Mouse (Mus musculus): ENCODE data around the gene Sgcd. TPM values are rescaled to one million over a fixed set of nuclear protein-coding genes. Genes with fewer than 3 reads are reported as not detected.
A peak's percentile ranks its signal among the peaks of the same experiment; 100 is the strongest.

The Sgcd gene
- 5.1 and 6.4 TPM in 2 replicates for polyA plus RNA-seq (2016; fragmentation: Nextera tagmentation; extraction: Ambion mirVana)

DNA sequence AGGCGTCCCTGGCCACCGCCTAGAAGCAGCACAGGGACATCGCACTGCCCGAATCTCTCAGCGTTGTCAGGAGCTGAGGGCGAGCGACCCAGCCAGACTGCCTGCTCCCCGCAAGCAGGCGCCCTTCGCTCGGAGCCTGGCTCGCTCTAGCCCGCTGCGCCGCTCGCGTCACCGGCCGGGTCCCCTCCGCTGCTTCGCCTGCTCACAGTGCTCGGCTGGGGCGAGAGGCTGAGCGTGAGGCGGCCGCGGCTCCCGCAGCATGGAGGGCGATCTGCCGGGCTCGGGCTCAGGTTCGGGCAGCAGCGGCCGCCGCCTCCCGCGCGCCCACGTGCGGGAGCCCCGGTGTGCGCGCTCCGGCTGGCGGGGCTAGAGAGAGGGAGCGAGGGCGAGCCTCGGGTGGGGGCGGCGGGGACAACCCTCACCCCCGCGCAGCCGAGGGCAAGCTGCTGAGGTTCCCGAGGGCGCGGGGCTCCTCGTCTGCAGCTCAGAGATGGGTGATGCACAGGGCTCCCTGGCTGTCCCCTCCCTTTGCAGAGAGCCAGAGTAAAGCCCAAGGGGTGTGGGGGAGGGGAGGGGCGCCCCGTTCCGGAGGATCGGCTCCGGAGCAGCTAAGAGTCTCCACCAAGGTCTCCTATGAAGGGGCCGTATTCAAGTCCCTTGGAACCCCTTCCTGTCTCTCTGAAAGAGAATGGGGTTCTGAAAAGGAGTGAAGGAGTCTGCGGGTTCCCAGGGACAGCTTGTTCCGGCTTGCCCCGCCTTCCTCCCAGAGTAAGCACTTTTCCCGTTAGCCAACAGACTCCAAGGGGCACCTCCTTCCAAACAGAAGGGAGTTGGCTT is at the start of gene Sgcd:
Gene Sgcd (minus strand): TSS at position 273 of the 837 bp plus-strand sequence.
- H3K4me1 ChIP-seq, result peaks cover 15% of the 10 kb centered on the region
- peaks cover 52% of the 10 kb centered on the region for H3K27me3 ChIP-seq (ENCODE audit: low read depth, poor library complexity, severe bottlenecking)
- H3K36me3 ChIP-seq, result no peaks in the 10 kb centered on the region
- DNase-seq (ENCODE audit: low spot score), result peak; percentile 53
- WGBS, result under 1% methylated on average over 67 of the region's 67 CpGs
- peak within 1 kb of the TSS; percentile 74 for H3K4me3 ChIP-seq
- no peaks in the 10 kb centered on the region for H3K9me3 ChIP-seq (replicated peaks)
- H3K27ac ChIP-seq, result peak within 1 kb of the TSS; percentile 77

DNA sequence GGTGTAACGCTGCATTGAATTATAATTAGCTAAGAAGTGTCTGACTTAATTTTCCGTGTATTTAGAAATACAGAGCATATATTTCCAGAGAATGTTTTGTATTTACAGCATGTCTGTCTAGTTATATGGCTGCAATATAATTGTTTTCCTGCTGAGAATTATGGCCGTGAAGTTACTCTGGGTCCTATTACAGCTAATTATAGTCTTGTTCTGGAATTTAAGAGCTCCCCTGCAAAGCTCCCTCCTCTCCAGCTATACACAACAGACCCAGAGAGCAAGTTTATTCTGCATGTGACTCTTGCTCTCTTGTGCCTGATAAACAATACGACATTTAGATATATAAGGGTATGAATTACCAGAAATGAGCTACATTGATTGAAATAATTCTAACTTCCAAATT is 49.3 kb upstream of the Sgcd start:
- WGBS, result 59% methylated on average over 4 of the region's 4 CpGs
- H3K4me1 ChIP-seq, result peaks cover 22% of the 10 kb centered on the region
- H3K9me3 ChIP-seq (replicated peaks), result no peaks in the 10 kb centered on the region
- no peak overlapping the region for H3K27ac ChIP-seq
- no peaks in the 10 kb centered on the region for H3K27me3 ChIP-seq (ENCODE audit: low read depth, poor library complexity, severe bottlenecking)
- DNase-seq (ENCODE audit: low spot score), result no peak
- H3K4me3 ChIP-seq, result no peak overlapping the region
- H3K36me3 ChIP-seq, result no peaks in the 10 kb centered on the region

DNA sequence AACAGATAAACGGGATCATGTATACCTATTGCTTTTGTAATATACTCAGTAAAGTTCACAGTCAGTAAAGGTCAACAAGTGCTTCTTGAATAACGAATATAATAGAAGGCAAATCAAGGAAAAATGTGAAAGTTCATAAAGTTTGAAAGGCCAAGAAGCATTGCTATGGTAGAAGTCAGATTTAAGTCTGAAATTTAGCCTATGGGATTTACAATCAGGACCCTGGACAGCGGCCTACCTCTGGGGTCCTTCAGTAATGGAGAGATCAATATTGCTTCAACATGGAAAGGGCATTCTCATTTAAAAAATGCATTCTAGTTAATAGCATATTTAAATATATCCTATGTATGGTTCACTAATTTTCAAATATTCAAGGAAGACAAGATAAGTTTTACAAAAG is 24.1 kb upstream of the Sgcd start:
- Histone ChIP-seq H3K4me1 (no peaks in the 10 kb centered on the region), H3K27ac (no peak overlapping the region), H3K9me3 (replicated peaks) (no peaks in the 10 kb centered on the region; the same call in 1 of the 2 replicates), H3K27me3 (ENCODE audit: low read depth, poor library complexity, severe bottlenecking) (no peaks in the 10 kb centered on the region), H3K4me3 (no peak overlapping the region), H3K36me3 (no peaks in the 10 kb centered on the region)
- DNase-seq (ENCODE audit: low spot score), result peak; percentile 41
- WGBS, result 50% methylated on average over 3 of the region's 3 CpGs

DNA sequence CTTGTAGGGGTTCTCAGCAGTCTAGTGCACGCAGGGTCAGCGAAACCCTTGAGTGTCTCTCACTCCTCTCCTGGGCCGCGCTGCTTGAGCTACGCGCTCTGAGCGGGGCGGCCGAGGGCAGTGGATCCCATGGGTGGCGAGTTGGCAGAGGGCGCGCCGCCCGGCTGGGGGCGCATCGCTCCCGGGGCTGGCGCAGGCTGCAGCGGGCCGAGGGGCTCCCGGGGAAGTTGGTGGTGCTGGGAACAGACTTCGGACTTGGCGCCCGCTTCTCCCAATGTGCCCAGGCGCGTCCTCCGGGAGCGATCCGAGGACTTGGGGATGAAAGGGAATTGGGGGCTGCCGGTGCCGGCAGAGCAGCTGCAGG is 454 bp downstream of the Sgcd start:
- DNase-seq (ENCODE audit: low spot score), result peak; percentile 70
- H3K27me3 ChIP-seq (ENCODE audit: low read depth, poor library complexity, severe bottlenecking), result peaks cover 52% of the 10 kb centered on the region
- H3K27ac ChIP-seq, result peak overlapping the region; percentile 77

DNA sequence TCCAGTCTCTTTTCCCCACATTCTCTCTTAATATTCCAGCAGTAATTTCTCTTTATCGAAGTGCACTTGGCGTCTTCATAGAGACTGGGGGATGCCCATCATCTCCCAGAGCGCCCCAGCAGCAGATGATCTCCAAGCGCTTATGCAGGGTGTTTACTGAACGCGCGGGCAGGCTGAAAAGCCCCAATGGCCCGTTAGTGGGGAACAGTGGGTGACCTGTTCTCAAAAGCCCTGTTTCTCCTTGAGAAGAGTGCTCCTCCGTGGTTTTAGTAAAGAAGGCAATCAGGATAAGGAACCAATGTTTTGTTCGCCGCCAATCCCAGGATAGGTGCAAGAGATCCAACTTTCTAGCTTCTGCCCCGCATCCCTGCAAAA is 889 bp downstream of the Sgcd start:
- Histone ChIP-seq H3K27me3 (ENCODE audit: low read depth, poor library complexity, severe bottlenecking) (peaks cover 52% of the 10 kb centered on the region), H3K27ac (no peak overlapping the region), H3K4me3 (peak overlapping the region; percentile 74), H3K9me3 (replicated peaks) (no peaks in the 10 kb centered on the region), H3K4me1 (peaks cover 15% of the 10 kb centered on the region), H3K36me3 (no peaks in the 10 kb centered on the region)
- WGBS, result 19% methylated on average over 12 of the region's 12 CpGs
- DNase-seq (ENCODE audit: low spot score), result no peak

More for the DNA sequence above, 454 bp downstream of the Sgcd start:
- peak overlapping the region; percentile 74 for H3K4me3 ChIP-seq
- no peaks in the 10 kb centered on the region for H3K36me3 ChIP-seq
- peaks cover 15% of the 10 kb centered on the region for H3K4me1 ChIP-seq
- H3K9me3 ChIP-seq (replicated peaks), result no peaks in the 10 kb centered on the region
- WGBS, result under 1% methylated on average over 31 of the region's 31 CpGs

DNA sequence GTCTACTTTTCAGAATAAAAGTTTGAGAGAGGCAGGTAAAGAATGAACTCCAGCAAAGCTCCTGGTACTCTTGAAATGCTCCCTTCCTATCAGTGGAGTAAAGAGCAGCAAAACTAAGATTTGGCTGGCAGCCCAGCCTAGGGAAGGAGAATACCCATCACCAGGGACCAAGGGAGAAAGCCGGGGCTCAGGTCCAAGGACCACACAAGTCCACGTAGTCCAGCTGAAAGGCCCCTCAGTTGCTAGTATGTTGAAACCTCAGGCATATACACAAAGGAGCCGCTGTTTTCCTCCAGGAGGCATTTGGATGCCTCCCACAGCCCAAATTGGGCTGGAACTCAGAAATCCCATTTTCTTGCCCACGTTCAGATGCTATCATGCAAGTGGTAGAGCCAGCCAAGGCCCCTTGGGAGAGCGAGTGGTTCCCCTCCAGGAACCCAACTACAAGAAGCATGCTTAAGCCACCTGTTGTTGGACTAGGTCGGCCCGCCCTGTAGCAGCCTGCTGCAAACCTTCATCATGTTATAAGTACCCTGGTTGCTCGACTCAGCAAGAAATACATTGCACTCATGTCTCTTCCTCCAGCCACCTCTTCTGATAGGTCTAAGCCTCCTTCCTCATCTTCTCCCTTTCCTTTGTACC is 1.4 kb downstream of the Sgcd start:
- peaks cover 15% of the 10 kb centered on the region for H3K4me1 ChIP-seq
- DNase-seq (ENCODE audit: low spot score), result no peak
- H3K27me3 ChIP-seq (ENCODE audit: low read depth, poor library complexity, severe bottlenecking), result peaks cover 52% of the 10 kb centered on the region
- H3K4me3 ChIP-seq, result peak overlapping the region; percentile 74; the same call in 1 of the 2 replicates
- no peaks in the 10 kb centered on the region for H3K36me3 ChIP-seq
- H3K27ac ChIP-seq, result no peak overlapping the region
- WGBS, result 71% methylated on average over 8 of the region's 8 CpGs
- H3K9me3 ChIP-seq (replicated peaks), result no peaks in the 10 kb centered on the region

DNA sequence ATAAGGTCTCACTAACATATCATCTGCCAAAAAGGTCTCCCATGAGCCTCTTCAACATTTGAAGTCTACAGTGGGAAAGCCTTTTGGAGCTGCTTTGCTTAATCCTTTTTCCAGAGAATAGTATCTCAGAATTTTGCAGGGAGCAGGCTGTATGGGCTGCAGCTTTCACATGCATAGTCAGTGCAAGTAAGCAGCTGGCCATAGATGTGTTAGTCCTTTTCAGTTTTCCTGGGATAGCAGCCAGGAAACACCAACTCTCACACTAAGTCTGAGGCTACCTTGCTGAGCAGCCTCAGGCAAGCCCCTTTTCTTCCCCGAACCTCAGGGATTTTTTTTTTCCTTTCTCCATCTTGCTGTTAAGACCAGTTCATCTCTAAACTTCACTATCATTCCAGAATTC is 6.6 kb downstream of the Sgcd start:
- no peaks in the 10 kb centered on the region for H3K9me3 ChIP-seq (replicated peaks)
- WGBS, result 81% methylated on average over 1 of the region's 1 CpGs
- H3K4me1 ChIP-seq, result no peaks in the 10 kb centered on the region
- DNase-seq (ENCODE audit: low spot score), result no peak
- H3K4me3 ChIP-seq, result no peak overlapping the region
- no peaks in the 10 kb centered on the region for H3K36me3 ChIP-seq
- no peak overlapping the region for H3K27ac ChIP-seq
- peaks cover 15% of the 10 kb centered on the region for H3K27me3 ChIP-seq (ENCODE audit: low read depth, poor library complexity, severe bottlenecking)

DNA sequence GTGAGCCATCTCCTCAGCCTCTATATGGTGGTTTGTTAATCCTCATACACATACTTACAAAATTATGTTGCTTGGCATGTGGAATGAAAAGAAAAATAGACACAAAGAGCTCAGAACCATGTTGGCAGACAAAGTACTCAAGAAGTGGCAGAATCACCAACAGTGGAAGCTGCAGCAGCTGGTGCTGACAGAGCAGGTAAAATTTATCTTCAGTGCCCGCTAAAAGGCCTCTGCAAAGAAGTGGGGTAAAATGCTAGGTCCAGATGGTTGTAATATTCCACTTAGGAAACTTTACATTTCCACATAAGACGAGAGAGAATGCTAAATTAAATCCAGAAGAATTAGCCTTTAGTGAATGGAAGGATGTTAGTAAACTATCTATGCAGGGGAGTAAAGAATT is 7.7 kb downstream of the Sgcd start:
- 33% methylated on average over 2 of the region's 2 CpGs for WGBS
- Histone ChIP-seq H3K4me3 (no peak overlapping the region), H3K4me1 (no peaks in the 10 kb centered on the region), H3K27me3 (ENCODE audit: low read depth, poor library complexity, severe bottlenecking) (peaks cover 4% of the 10 kb centered on the region; the same call in 1 of the 2 replicates), H3K9me3 (replicated peaks) (no peaks in the 10 kb centered on the region), H3K36me3 (no peaks in the 10 kb centered on the region), H3K27ac (no peak overlapping the region)
- DNase-seq (ENCODE audit: low spot score), result no peak

DNA sequence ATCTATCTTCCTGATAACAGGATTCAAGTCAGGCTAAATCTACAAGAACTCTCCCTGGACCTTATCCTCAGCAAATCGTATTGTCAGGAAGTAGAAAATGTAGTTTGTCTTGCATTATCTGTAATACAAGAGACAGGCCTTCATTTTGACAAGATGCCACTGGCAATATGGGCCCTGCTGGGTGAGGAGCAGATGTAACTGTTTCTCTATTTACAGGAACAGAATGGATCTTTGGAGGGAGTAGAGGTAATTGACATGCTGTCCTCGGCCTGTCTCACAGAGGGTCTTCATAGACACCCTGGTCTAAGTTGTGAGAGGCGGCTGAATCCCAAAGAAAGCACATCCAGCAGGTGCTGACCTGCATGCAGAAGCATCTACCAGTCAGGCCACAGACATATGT is 35.5 kb downstream of the Sgcd start:
- Histone ChIP-seq H3K36me3 (no peaks in the 10 kb centered on the region), H3K27ac (no peak overlapping the region), H3K4me3 (no peak overlapping the region), H3K4me1 (no peaks in the 10 kb centered on the region), H3K27me3 (ENCODE audit: low read depth, poor library complexity, severe bottlenecking) (no peaks in the 10 kb centered on the region), H3K9me3 (replicated peaks) (no peaks in the 10 kb centered on the region)
- 86% methylated on average over 3 of the region's 3 CpGs for WGBS
- DNase-seq (ENCODE audit: low spot score), result no peak

DNA sequence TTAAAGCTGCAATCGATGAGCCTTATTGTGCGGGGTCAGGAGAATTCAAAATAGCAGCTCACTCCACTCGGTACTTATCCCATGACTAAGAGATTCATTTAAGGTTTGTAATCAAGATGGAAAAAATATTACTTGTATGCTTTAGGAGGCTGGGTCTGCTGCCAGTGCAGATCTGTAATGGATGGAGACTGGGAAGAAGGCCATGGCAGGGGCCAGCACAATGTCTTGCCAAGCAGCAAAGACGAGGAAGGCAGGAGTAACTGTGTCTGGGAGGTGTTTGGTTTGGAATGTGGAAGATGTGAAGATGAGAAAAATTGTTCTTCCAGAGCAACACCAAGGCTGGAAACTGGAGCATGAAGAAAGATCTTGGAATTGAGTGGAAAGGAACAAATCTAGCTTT is 36.4 kb downstream of the Sgcd start:
- H3K27me3 ChIP-seq (ENCODE audit: low read depth, poor library complexity, severe bottlenecking), result no peaks in the 10 kb centered on the region
- 89% methylated on average over 4 of the region's 4 CpGs for WGBS
- H3K4me1 ChIP-seq, result no peaks in the 10 kb centered on the region
- no peak overlapping the region for H3K27ac ChIP-seq
- no peaks in the 10 kb centered on the region for H3K9me3 ChIP-seq (replicated peaks)
- no peak for DNase-seq (ENCODE audit: low spot score)
- H3K4me3 ChIP-seq, result no peak overlapping the region
- H3K36me3 ChIP-seq, result no peaks in the 10 kb centered on the region

DNA sequence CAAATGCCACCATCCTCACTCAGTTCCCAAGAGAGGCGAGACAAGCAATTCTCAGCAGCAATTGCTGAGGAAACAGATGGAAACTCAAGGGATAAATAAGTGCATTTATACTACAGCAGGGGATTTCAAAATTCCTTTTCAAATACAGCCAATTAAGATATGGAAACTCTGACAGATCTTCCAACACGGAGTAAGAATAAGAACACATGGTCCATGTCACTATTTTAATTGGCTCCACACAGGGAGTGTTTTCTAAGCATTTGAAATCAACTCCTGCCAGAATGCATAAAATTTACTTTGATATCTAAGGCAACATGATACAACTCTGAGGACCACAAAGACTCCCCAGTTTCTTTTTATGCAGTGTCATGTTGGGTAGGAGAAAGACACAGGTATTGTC is 49.0 kb downstream of the Sgcd start:
- no peak for DNase-seq (ENCODE audit: low spot score)
- no peaks in the 10 kb centered on the region for H3K4me1 ChIP-seq
- H3K9me3 ChIP-seq (replicated peaks), result no peaks in the 10 kb centered on the region
- 84% methylated on average over 2 of the region's 2 CpGs for WGBS
- no peaks in the 10 kb centered on the region for H3K36me3 ChIP-seq
- H3K27ac ChIP-seq, result no peak overlapping the region
- H3K4me3 ChIP-seq, result no peak overlapping the region
- no peaks in the 10 kb centered on the region for H3K27me3 ChIP-seq (ENCODE audit: low read depth, poor library complexity, severe bottlenecking)

DNA sequence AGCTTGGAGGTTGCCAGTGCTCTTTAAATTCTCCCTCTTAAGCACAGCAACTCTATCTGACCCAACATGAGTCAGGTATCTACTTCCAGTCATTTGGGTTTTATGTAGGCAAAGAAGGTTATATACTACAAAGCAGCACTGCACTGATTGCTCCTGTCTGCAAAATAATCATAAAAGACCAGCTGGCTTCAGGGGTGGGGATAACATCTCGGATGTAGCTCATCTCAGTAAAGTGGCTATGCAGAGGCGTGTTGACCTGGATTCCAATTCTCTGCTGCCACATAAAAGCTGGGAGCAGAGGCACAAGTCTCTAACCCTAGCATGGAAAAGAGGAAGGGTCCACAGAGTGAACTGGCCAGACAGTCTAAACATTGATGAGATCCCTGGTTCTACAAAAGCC is 71.2 kb downstream of the Sgcd start:
- Histone ChIP-seq H3K36me3 (no peaks in the 10 kb centered on the region), H3K4me1 (no peaks in the 10 kb centered on the region), H3K27ac (no peak overlapping the region), H3K27me3 (ENCODE audit: low read depth, poor library complexity, severe bottlenecking) (no peaks in the 10 kb centered on the region), H3K4me3 (no peak overlapping the region), H3K9me3 (replicated peaks) (no peaks in the 10 kb centered on the region)
- WGBS, result 90% methylated on average over 2 of the region's 2 CpGs
- no peak for DNase-seq (ENCODE audit: low spot score)

DNA sequence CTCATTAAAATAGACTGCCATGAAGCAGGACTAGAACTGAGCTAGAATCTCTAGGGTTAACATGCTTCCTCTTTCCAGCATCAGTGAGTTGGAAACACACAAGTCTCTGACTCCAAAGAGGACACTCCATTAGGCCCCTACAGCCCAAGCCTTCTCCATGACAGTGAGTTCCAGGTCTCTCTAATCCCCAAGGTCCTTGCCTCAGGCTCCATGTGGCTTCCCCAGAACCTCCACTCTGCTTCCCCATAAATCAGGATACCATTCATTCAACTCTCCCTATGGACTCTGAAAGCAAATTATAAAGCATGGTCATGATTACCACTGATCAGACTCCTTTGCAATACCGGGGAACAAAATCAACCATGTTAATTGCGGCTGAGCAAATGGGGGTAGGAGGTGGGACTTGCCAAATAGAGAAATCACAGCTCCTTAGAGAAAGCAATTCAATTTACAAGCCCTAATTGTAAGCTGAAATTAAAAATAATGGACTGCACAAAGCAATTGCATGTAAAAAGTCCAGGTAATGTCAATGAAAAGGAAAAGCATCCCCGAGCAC is 97.1 kb downstream of the Sgcd start:
- no peaks in the 10 kb centered on the region for H3K4me1 ChIP-seq
- no peaks in the 10 kb centered on the region for H3K36me3 ChIP-seq
- no peaks in the 10 kb centered on the region for H3K9me3 ChIP-seq (replicated peaks)
- 91% methylated on average over 3 of the region's 3 CpGs for WGBS
- H3K27me3 ChIP-seq (ENCODE audit: low read depth, poor library complexity, severe bottlenecking), result no peaks in the 10 kb centered on the region
- no peak overlapping the region for H3K4me3 ChIP-seq
- H3K27ac ChIP-seq, result no peak overlapping the region
- no peak for DNase-seq (ENCODE audit: low spot score)
